Mouse (Mus musculus) ES-Bruce4 (cell line): ENCODE measurements around the gene 0610040J01Rik. TPM values are rescaled to one million over a fixed set of nuclear protein-coding genes. Genes with fewer than 3 reads are reported as not detected.

Experiments
- H3K27ac ChIP-seq: 2 replicates; pipeline ENCODE4 v1.5.1; 2012; ENCODE audit warnings: low read length, inconsistent platforms; ENCODE audit not compliant: insufficient read depth
- H3K27me3 ChIP-seq: 2 replicates; pipeline ENCODE4 v1.6.1; 2012; ENCODE audit warnings: mild to moderate bottlenecking, low read length, inconsistent platforms; ENCODE audit not compliant: control insufficient read depth, poor library complexity, insufficient read depth, severe bottlenecking
- H3K36me3 ChIP-seq: 2 replicates; pipeline ENCODE4 v1.6.1; 2012; ENCODE audit warnings: inconsistent platforms, mild to moderate bottlenecking, low read length, moderate library complexity; ENCODE audit not compliant: control insufficient read depth, poor library complexity, insufficient read depth, severe bottlenecking
- H3K4me1 ChIP-seq: one replicate; pipeline ENCODE4 v1.8.1; 2011; ENCODE audit warnings: low read length; ENCODE audit not compliant: control insufficient read depth, insufficient read depth
- H3K4me3 ChIP-seq: 2 replicates; pipeline ENCODE4 v1.5.1; 2011; ENCODE audit warnings: low read depth, mild to moderate bottlenecking, low read length
- H3K9ac ChIP-seq: 2 replicates; pipeline ENCODE4 v1.6.1; 2012; ENCODE audit warnings: low read depth, mild to moderate bottlenecking, inconsistent platforms; ENCODE audit not compliant: poor library complexity, severe bottlenecking
- H3K9me3 ChIP-seq: replicated peaks from 2 replicates; pipeline ENCODE4 v1.6.1; 2012; ENCODE audit warnings: mild to moderate bottlenecking, low read length, inconsistent platforms; ENCODE audit not compliant: control insufficient read depth, poor library complexity, insufficient read depth, severe bottlenecking
- CTCF ChIP-seq: IDR thresholded peaks from one replicate; pipeline ENCODE4 v1.8.1; 2011; ENCODE audit warnings: low read depth, low read length
- EP300 ChIP-seq: IDR thresholded peaks from 2 replicates; pipeline ENCODE4 v1.6.1; 2011; ENCODE audit warnings: low read depth, low read length; ENCODE audit not compliant: insufficient read depth
- POLR2A ChIP-seq: IDR thresholded peaks from one replicate; pipeline ENCODE4 v1.8.1; 2011; ENCODE audit warnings: low read length; ENCODE audit not compliant: insufficient read depth
- polyA plus RNA-seq: library from polyadenylated mRNA; stranded (reverse); fragments of >200 nt; gene quantifications from 2 replicates; pipeline ENCODE4 v1.2.4, GENCODE M21; 2011; ENCODE audit warnings: low read depth; ENCODE audit not compliant: missing spikeins, insufficient read depth, insufficient read length

0610040J01Rik gene
- polyA plus RNA-seq, 1 experiment: 0.79 TPM

DNA sequence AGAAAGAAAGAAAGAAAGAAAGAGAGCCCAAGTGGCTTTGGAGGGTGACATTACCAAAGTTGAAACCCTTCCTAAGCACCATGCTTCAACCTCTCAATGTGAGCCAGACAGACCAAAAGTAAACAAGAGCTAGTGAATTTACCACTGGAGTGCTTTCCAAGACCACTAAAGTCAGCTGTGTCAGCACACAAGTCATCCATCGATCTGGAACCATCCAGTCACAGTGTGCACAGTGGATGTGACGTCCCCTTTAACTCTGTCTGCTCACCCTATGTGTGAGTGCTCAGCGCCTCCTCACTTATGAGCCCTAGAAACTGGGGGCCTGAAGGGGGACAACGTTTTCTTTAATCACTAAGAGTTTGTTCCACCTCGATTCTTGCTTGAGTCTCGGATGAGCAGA lies 7.4 kb downstream of the 0610040J01Rik start:
- TF ChIP-seq CTCF (no peak), POLR2A (no peak), EP300 (no peak)

DNA sequence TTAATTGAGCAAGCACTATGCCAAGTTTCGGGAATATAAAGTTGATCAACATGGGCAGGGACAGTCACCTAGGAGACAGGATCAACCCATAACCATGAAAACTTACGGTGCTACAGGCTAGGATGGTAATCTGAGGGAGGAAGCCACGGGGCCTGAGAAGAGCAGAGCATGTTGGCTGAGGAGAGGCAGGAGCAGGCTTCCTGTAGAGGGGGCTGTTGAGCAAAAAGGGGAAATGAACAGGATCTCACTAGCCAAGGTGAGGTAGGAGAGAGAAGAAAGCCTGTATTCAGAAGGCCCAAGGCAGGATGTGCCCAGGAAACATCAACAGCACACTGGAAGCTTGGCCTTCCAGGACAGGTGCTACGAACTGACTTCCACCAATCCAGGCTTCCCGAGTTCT lies 9.0 kb downstream of the 0610040J01Rik start:
- H3K9me3 ChIP-seq: no peaks in the 10 kb centered on the region
- no peak for TF ChIP-seq CTCF
- no peak for TF ChIP-seq POLR2A
- TF ChIP-seq EP300: no peak
- no peak overlapping the region for H3K9ac ChIP-seq
- no peaks in the 10 kb centered on the region for H3K36me3 ChIP-seq
- H3K4me1 ChIP-seq: no peaks in the 10 kb centered on the region
- H3K4me3 ChIP-seq: no peak overlapping the region
- no peak overlapping the region for H3K27ac ChIP-seq
- no peaks in the 10 kb centered on the region; the same call in 1 of the 2 replicates for H3K27me3 ChIP-seq

More for the DNA sequence above, 7.4 kb downstream of the 0610040J01Rik start:
- H3K4me3 ChIP-seq: no peak overlapping the region
- H3K36me3 ChIP-seq: no peaks in the 10 kb centered on the region
- no peaks in the 10 kb centered on the region; the same call in 1 of the 2 replicates for H3K27me3 ChIP-seq
- no peaks in the 10 kb centered on the region for H3K4me1 ChIP-seq
- no peaks in the 10 kb centered on the region for H3K9me3 ChIP-seq
- no peak overlapping the region for H3K9ac ChIP-seq
- no peak overlapping the region for H3K27ac ChIP-seq

DNA sequence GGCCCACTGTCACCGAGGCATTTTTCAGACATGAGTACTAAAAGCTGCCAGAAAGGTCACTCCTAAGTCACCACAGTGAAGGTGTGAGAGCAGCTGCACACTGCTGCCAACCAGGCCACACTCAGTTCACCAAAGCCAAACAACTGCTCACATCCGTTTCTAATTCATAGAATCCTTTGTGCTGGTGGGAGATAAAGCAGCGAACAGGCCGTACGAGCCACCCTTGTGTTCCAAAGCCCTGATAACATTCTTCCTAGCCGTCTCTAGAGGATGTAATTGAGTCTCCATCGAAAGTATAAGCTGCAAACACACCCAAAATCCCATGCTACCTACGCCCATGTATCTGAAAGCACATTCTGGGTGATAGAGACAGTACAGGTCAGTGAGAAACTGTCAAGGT lies 9.7 kb downstream of the 0610040J01Rik start:
- Histone ChIP-seq H3K9ac (no peak overlapping the region), H3K9me3 (no peaks in the 10 kb centered on the region), H3K36me3 (no peaks in the 10 kb centered on the region), H3K27ac (no peak overlapping the region), H3K27me3 (no peaks in the 10 kb centered on the region; the same call in 1 of the 2 replicates), H3K4me1 (no peaks in the 10 kb centered on the region), H3K4me3 (no peak overlapping the region)
- TF ChIP-seq EP300: no peak
- TF ChIP-seq CTCF: no peak
- TF ChIP-seq POLR2A: no peak

DNA sequence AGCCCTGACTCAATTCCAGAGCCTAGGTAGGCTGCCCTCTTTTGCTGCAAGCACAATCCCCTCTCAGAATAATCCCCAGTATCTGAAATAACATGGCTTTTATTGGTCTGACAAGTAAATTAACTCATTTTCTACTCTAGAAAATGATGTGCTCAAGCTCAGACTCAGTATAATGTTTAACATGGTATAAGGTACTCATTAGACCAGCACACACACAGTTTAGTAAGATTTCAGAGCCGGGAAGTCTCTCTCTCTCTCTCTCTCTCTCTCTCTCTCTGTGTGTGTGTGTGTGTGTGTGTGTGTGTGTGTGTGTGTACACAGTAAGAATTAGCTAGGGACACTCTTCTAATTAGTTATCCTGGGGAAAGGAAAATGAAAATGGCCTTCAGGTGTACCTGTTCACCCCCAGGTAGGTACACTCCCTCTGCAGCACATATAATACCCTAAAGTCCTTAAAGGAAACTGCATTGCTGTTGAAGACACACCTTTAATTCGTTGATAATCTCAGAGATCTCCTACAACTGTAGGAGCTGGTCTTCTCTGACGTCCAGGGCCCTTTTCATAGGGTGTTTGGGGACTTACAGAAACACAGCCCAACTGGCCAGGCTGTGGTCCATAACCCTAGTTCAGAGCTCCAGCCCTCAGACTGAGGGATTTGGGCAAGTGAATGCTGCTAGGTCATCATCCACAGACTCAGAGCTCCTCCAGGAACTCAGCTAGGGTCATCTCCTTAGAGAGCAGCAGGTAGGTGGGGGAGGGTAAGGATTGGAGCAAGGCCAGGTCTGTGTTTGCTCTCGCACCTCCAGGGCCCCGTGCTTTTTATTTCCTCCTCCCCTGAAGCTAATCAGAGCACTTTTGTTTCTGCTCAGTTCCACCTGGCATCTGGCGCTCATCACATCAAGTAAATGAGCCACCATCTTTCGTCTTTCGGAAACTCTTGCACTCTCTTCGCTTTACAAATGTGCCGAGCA lies 11.5 kb downstream of the 0610040J01Rik start:
- no peaks in the 10 kb centered on the region for H3K36me3 ChIP-seq
- H3K27ac ChIP-seq: no peak overlapping the region
- no peak overlapping the region for H3K9ac ChIP-seq
- no peaks in the 10 kb centered on the region for H3K4me1 ChIP-seq
- TF ChIP-seq CTCF (no peak), POLR2A (no peak), EP300 (no peak)
- H3K9me3 ChIP-seq: 0 out of 2 replicates have a peak, but pooled peaks cover 4% of the 10 kb centered on the region
- no peak overlapping the region for H3K4me3 ChIP-seq
- H3K27me3 ChIP-seq: no peaks in the 10 kb centered on the region

DNA sequence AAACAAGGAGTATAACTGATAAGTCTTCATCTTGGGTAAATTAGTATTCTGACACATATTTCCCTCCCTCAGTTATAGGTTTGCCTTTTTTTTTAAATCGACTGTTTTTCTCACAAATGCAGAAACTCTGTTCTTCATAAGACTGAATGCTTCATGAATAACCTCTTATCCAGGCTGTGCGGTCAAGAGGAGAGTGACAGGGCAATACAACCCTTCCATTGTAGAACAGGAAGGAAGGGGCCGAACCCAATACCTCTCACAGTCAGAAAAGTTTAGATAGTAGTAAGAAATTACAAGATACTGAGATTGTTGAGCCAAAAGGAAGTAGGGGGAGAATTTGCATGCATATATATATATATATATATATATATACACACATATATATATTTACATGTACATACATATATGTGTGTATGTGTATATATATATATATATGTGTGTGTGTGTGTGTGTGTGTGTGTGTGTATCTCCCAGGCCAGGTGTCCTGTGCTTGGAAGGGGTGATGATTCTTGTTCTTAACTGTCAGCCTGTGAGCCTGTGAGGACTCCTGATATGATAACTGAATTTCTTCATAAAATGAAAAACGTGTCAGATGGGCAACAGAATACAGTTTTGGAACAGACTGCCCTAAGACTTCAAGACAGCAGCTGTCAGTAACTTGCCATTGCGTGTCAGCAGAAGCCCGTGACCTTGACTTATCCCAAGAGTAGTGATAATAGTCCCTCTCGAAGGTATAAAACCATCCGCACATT lies 12.6 kb downstream of the 0610040J01Rik start:
- Histone ChIP-seq H3K27ac (no peak overlapping the region), H3K36me3 (no peaks in the 10 kb centered on the region), H3K4me1 (no peaks in the 10 kb centered on the region), H3K9ac (no peak overlapping the region), H3K9me3 (0 out of 2 replicates have a peak, but pooled peaks cover 4% of the 10 kb centered on the region), H3K27me3 (no peaks in the 10 kb centered on the region), H3K4me3 (no peak overlapping the region)
- TF ChIP-seq EP300: no peak
- TF ChIP-seq POLR2A: no peak
- no peak for TF ChIP-seq CTCF
